Mouse (Mus musculus) G1E (cell line): Measurements from ENCODE around the gene Kmo. TPM values are rescaled to one million over a fixed set of nuclear protein-coding genes. Genes with fewer than 3 reads are reported as not detected.

ENCODE experiments used
- ATAC-seq: 2 replicates; pipeline ENCODE4 v1.8.0; 2016; ENCODE audit warnings: mild to moderate bottlenecking; ENCODE audit not compliant: insufficient number of reproducible peaks, poor library complexity, low FRiP score, severe bottlenecking; ENCODE audit errors: extremely low read depth
- DNase-seq: peaks from one replicate; pipeline ENCODE4 v3.0.0; 2012; ENCODE audit warnings: low spot score
- H3K27me3 ChIP-seq: 2 replicates; pipeline ENCODE4 v1.6.1; 2012; ENCODE audit warnings: mild to moderate bottlenecking, low read length, inconsistent platforms; ENCODE audit not compliant: insufficient read depth
- H3K36me3 ChIP-seq: replicated peaks from 2 replicates; pipeline ENCODE3; 2012; ENCODE audit warnings: mild to moderate bottlenecking, inconsistent platforms
- H3K4me1 ChIP-seq: 2 replicates; pipeline ENCODE4 v1.6.1; 2012; ENCODE audit warnings: low read depth, low read length, inconsistent platforms, mixed read lengths; ENCODE audit not compliant: insufficient read depth
- H3K4me3 ChIP-seq: 2 replicates; pipeline ENCODE4 v1.5.1; 2012; ENCODE audit warnings: low read depth, mild to moderate bottlenecking, inconsistent platforms, low read length, moderate library complexity, mixed read lengths
- H3K9me3 ChIP-seq: replicated peaks from 2 replicates; pipeline ENCODE4 v1.6.1; 2012; ENCODE audit warnings: inconsistent platforms
- CTCF ChIP-seq: IDR thresholded peaks from 2 replicates; pipeline ENCODE4 v1.5.1; 2012; ENCODE audit warnings: low read depth, low read length, inconsistent platforms, mixed read lengths
- GATA1 ChIP-seq: IDR thresholded peaks from 2 replicates; pipeline ENCODE4 v1.6.1; 2012; ENCODE audit warnings: borderline replicate concordance, low read length, inconsistent platforms, mixed read lengths
- GATA2 ChIP-seq: IDR thresholded peaks from 2 replicates; pipeline ENCODE4 v1.6.1; 2012; ENCODE audit warnings: low read depth, low read length, inconsistent platforms, borderline replicate concordance
- POLR2AphosphoS5 ChIP-seq: IDR thresholded peaks from 2 replicates; pipeline ENCODE4 v1.6.1; 2012; ENCODE audit warnings: low read depth, low read length, inconsistent platforms; ENCODE audit not compliant: insufficient replicate concordance
- TAL1 ChIP-seq: conservative IDR thresholded peaks from 2 replicates; pipeline ENCODE4 v1.6.1; 2012; ENCODE audit warnings: low read depth, low read length, inconsistent platforms, mixed read lengths
- polyA plus RNA-seq: library from polyadenylated mRNA; stranded (reverse); fragments of >175 nt; gene quantifications from 2 replicates; pipeline ENCODE4 v1.2.3, GENCODE M21; 2012
- total RNA-seq, 2 experiments: library from RNA; stranded (forward) in 1 of 2; stranded (reverse) in 1 of 2; fragments of 200-1000 nt in 1 of 2; fragments of >200 nt in 1 of 2; fragmentation: Nextera tagmentation in 1 of 2; gene quantifications; 2 replicates each; pipeline ENCODE4 v1.2.3; 2014 to 2017

The Kmo gene
- total and polyA plus RNA-seq, 3 experiments: not detected

- ATAC-seq: peak; percentile 69; the same call in 1 of the 2 replicates
- H3K9me3 ChIP-seq: no peaks in the 10 kb centered on the region
- H3K27me3 ChIP-seq: no peaks in the 10 kb centered on the region
- DNase-seq: peak; percentile 2
- no peak overlapping the region for H3K4me3 ChIP-seq
- no peaks in the 10 kb centered on the region for H3K4me1 ChIP-seq
- TF ChIP-seq GATA2: no peak
- TF ChIP-seq CTCF: no peak
- TF ChIP-seq GATA1: no peak
- no peak for TF ChIP-seq POLR2AphosphoS5
- TF ChIP-seq TAL1: no peak
- H3K36me3 ChIP-seq: no peaks in the 10 kb centered on the region
Measured at GRCm38 (mm10) chr1:175668666-175669405, 48.7 kb downstream of the Kmo start.

DNA sequence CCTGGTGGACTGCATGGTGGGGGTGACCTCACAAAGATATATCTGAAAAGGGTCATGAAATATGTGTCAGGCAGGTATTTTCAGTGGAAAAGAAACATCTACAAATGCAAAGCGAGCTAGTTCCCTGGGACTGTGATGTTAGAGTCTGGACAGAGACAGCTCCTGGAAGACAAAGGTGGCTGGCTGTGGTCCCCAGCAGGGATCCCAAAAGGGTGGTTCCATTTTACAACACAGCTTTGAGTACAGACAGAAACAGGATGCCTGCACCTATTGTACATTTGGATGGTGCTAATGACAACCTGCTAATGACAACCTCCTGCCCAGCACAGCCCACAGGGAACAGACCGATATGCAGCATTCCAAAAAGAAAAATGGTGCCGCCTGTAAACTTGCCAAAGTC, 49.3 kb downstream of the Kmo start:
- DNase-seq: no peak
- Histone ChIP-seq H3K36me3 (no peaks in the 10 kb centered on the region), H3K9me3 (no peaks in the 10 kb centered on the region), H3K4me1 (no peaks in the 10 kb centered on the region), H3K4me3 (no peak overlapping the region), H3K27me3 (no peaks in the 10 kb centered on the region)
- ATAC-seq: no peak
- no peak for TF ChIP-seq GATA2
- no peak for TF ChIP-seq CTCF
- TF ChIP-seq GATA1: no peak
- no peak for TF ChIP-seq TAL1
- TF ChIP-seq POLR2AphosphoS5: no peak

DNA sequence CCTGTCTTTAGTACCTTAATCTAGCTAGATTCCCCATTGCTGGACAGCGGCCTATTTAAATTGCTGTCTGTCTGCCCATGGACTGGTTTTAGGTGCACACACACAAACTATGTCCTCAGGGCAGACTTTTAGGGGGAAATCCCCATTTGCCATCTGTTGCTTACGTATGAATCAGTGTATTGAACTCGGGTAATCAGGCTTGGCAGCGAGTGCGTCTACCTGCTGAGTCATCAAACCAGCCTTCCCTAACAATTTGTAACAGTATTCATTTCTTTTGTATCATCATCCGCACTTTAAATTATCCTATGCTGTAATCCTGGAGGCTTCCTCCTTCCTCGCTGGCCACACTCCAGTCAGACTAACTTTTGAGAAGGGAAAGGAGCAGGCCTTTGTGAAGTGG, 49.9 kb downstream of the Kmo start:
- H3K27me3 ChIP-seq: no peaks in the 10 kb centered on the region
- TF ChIP-seq TAL1: no peak
- TF ChIP-seq GATA1: no peak
- no peak for TF ChIP-seq GATA2
- TF ChIP-seq POLR2AphosphoS5: no peak
- TF ChIP-seq CTCF: no peak
- H3K9me3 ChIP-seq: no peaks in the 10 kb centered on the region
- no peak overlapping the region for H3K4me3 ChIP-seq
- ATAC-seq (no peak), DNase-seq (no peak)
- H3K36me3 ChIP-seq: no peaks in the 10 kb centered on the region
- H3K4me1 ChIP-seq: no peaks in the 10 kb centered on the region

DNA sequence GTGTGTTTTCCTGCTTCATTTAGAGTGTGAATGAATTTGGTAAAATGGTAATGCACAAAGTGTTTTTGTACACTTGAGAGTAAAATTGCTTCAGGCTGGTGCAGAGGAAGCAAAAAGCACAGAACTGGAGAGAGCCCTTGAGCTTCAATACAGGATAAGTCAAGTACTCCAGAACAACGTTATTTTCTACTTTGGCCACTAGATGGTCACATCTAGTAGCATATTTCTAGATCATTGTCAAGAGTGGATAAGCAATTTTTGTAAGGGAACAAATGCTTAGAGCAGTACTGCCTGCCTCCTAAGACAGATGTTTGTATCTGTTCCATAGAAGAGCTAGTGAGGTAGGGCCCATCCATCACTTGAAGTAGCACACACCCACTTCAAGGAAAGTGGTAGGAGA, 51.4 kb downstream of the Kmo start:
- ATAC-seq (no peak), DNase-seq (no peak)
- H3K9me3 ChIP-seq: no peaks in the 10 kb centered on the region
- H3K27me3 ChIP-seq: no peaks in the 10 kb centered on the region
- H3K4me3 ChIP-seq: no peak overlapping the region
- TF ChIP-seq TAL1 (no peak), CTCF (no peak), POLR2AphosphoS5 (no peak), GATA2 (no peak), GATA1 (no peak)
- no peaks in the 10 kb centered on the region for H3K36me3 ChIP-seq
- H3K4me1 ChIP-seq: no peaks in the 10 kb centered on the region

- ATAC-seq (no peak), DNase-seq (no peak)
- H3K36me3 ChIP-seq: no peaks in the 10 kb centered on the region
- H3K9me3 ChIP-seq: no peaks in the 10 kb centered on the region
- no peak for TF ChIP-seq CTCF
- no peak for TF ChIP-seq POLR2AphosphoS5
- TF ChIP-seq GATA1: no peak
- TF ChIP-seq TAL1: no peak
- no peak for TF ChIP-seq GATA2
- no peak overlapping the region for H3K4me3 ChIP-seq
- H3K4me1 ChIP-seq: no peaks in the 10 kb centered on the region
- no peaks in the 10 kb centered on the region for H3K27me3 ChIP-seq
Measured at GRCm38 (mm10) chr1:175673563-175674325, 53.6 kb downstream of the Kmo start.

- Histone ChIP-seq H3K4me3 (no peak overlapping the region), H3K27me3 (no peaks in the 10 kb centered on the region), H3K36me3 (no peaks in the 10 kb centered on the region), H3K4me1 (no peaks in the 10 kb centered on the region), H3K9me3 (no peaks in the 10 kb centered on the region)
- no peak for TF ChIP-seq GATA2
- no peak for TF ChIP-seq CTCF
- no peak for TF ChIP-seq POLR2AphosphoS5
- no peak for TF ChIP-seq GATA1
- TF ChIP-seq TAL1: no peak
- DNase-seq (no peak), ATAC-seq (no peak)
Measured at GRCm38 (mm10) chr1:175675116-175675515, 54.9 kb downstream of the Kmo start.
